ENCODE assay signal across 23 mouse cellular contexts in genomic region chr11:8101091-8101490, GRCm38 (mm10).
A peak's percentile ranks its signal among the peaks of the same experiment; 100 is the strongest.
DNase-seq lines count a peak whose midpoint lies in the region; TF ChIP-seq lines count a peak whose summit lies in the region.
"Had no signal": no experiment of that assay in that cellular context is flagged by ENCODE, and none has a peak within 500 bp of the region (broad histone marks: within the 10 kb centered on the region; RNA-seq: fewer than 3 reads in every experiment).

No protein-coding gene starts in this region.

- 89% methylated on average over 7 of the region's 7 CpGs for WGBS in forebrain, embryonic 10.5 days

- no peak overlapping the region for H3K4me3 ChIP-seq in myocyte
- no peak overlapping the region for H3K4me3 ChIP-seq in forebrain, embryonic 10.5 days
- H3K4me3 ChIP-seq: embryonic facial prominence, embryonic 10.5 days; forebrain, embryonic 13.5 days; heart, embryonic 13.5 days; limb, embryonic 13.5 days; midbrain, embryonic 15.5 days; stomach, embryonic 15.5 days had no signal

- H3K79me2 ChIP-seq in myocyte (ENCODE audit: control insufficient read depth, insufficient read depth): no peaks in the 10 kb centered on the region

- no peaks in the 10 kb centered on the region for H3K27me3 ChIP-seq in myocyte (ENCODE audit: control insufficient read depth, insufficient read depth, insufficient read length)
- H3K27me3 ChIP-seq in forebrain, embryonic 10.5 days (ENCODE audit: poor library complexity, severe bottlenecking): no peaks in the 10 kb centered on the region
- H3K27me3 ChIP-seq: forebrain, embryonic 13.5 days; heart, embryonic 13.5 days; limb, embryonic 13.5 days; midbrain, embryonic 15.5 days; stomach, embryonic 15.5 days had no signal

- no peak for TF ChIP-seq POLR2A in myocyte (IDR thresholded peaks at IDR 0.05; ENCODE audit: insufficient read length, low read depth)

- intact Hi-C loops in heart, postnatal 25 days (cut with DNase I): no loop called here

- H3K9me3 ChIP-seq in forebrain, embryonic 10.5 days: no peaks in the 10 kb centered on the region
- H3K9me3 ChIP-seq: embryonic facial prominence, embryonic 10.5 days; forebrain, embryonic 13.5 days; heart, embryonic 13.5 days; limb, embryonic 13.5 days; midbrain, embryonic 15.5 days; stomach, embryonic 15.5 days had no signal

- H3K4me2 ChIP-seq in myocyte (ENCODE audit: low read depth): no peak overlapping the region
- H3K4me2 ChIP-seq: forebrain, embryonic 13.5 days; heart, embryonic 13.5 days; limb, embryonic 13.5 days; lung, embryonic 14.5 days; midbrain, embryonic 15.5 days; stomach, embryonic 15.5 days had no signal

- no peaks in the 10 kb centered on the region for H3K36me3 ChIP-seq in myocyte (ENCODE audit: control insufficient read depth, insufficient read depth)
- H3K36me3 ChIP-seq in forebrain, embryonic 10.5 days (replicated peaks): no peaks in the 10 kb centered on the region
- H3K36me3 ChIP-seq: embryonic facial prominence, embryonic 10.5 days; heart, embryonic 13.5 days; limb, embryonic 13.5 days; midbrain, embryonic 15.5 days; stomach, embryonic 15.5 days had no signal

- DNase-seq in heart, adult 8-10 months (ENCODE audit: low spot score): peak; percentile 31
- DNase-seq in heart, postnatal 25 days (ENCODE audit: low spot score): no peak
- peak; percentile 5 for DNase-seq in NIH3T3 (ENCODE audit: low read depth)
- peak; percentile 72 for DNase-seq in fat pad, adult 2 months (ENCODE audit: extremely low read depth, low read depth, low spot score)
- no peak for DNase-seq in left cerebral cortex, adult 8-10 months (ENCODE audit: low spot score in 2 of 2)
- DNase-seq in forebrain, embryonic 10.5 days (ENCODE audit: extremely low spot score, low spot score): no peak
- DNase-seq: adrenal gland, postnatal 36 days; cerebellum, adult 11-12 months; cerebellum, postnatal 10 days; kidney, postnatal 36 days; lung, embryonic 14.5 days; lung, postnatal 4 days; right cerebral cortex, postnatal 4 days; thymus, postnatal 25 days had no signal

- no peak overlapping the region for H3K27ac ChIP-seq in forebrain, embryonic 10.5 days
- H3K27ac ChIP-seq: embryonic facial prominence, embryonic 10.5 days; forebrain, embryonic 13.5 days; heart, embryonic 13.5 days; hindbrain, postnatal 0 days; limb, embryonic 13.5 days; liver, embryonic 14.5 days; midbrain, embryonic 15.5 days; stomach, embryonic 15.5 days had no signal

- no peaks in the 10 kb centered on the region for H3K4me1 ChIP-seq in forebrain, embryonic 10.5 days
- H3K4me1 ChIP-seq: embryonic facial prominence, embryonic 10.5 days; forebrain, embryonic 13.5 days; heart, embryonic 13.5 days; limb, embryonic 13.5 days; midbrain, embryonic 15.5 days; stomach, embryonic 15.5 days had no signal

- no peak overlapping the region for H3ac ChIP-seq in myocyte (ENCODE audit: control insufficient read depth, insufficient read length)

TF ChIP-seq in myocyte, 11 proteins besides CTCF, POLR2A, EP300 and RAD21:
- TF ChIP-seq MAX (IDR thresholded peaks at IDR 0.05; ENCODE audit: low read depth) (no peak), CEBPB (IDR thresholded peaks at IDR 0.05; ENCODE audit: insufficient read depth, poor library complexity, severe bottlenecking) (peak; percentile 31; the same call in 1 of the 2 replicates)

Comparison
In these comparisons a context has a peak if more than half of its experiments do, and no peak if none do; other contexts are left out.
1. DNase-seq: peak in heart, adult 8-10 months (single experiment), NIH3T3 (single experiment) and fat pad, adult 2 months (single experiment); none in heart, postnatal 25 days (single experiment), left cerebral cortex, adult 8-10 months (0 of 2) and forebrain, embryonic 10.5 days (single experiment).